Mouse (Mus musculus) cerebellum, adult 2 months (tissue): ENCODE data around the gene Kif26a.

ENCODE experiments used
- CTCF ChIP-seq: fragments of 200-500 bp; IDR thresholded peaks from 2 replicates; pipeline ENCODE4 v1.5.1; 2011; ENCODE audit warnings: low read depth, mild to moderate bottlenecking, control low read depth, low read length, moderate library complexity, borderline replicate concordance; ENCODE audit not compliant: insufficient read depth
- POLR2A ChIP-seq: fragments of 200-500 bp; IDR thresholded peaks from 2 replicates; pipeline ENCODE4 v1.6.1; 2011; ENCODE audit warnings: low read length, control low read depth, borderline replicate concordance; ENCODE audit not compliant: insufficient read depth

- TF ChIP-seq CTCF: no peak
- no peak for TF ChIP-seq POLR2A
Measured at GRCm38 (mm10) chr12:112170671-112171574, 24.9 kb downstream of the Kif26a start.
